Mouse (Mus musculus) liver, embryonic 16.5 days (tissue): ENCODE measurements around the gene Ky. TPM values are rescaled to one million over a fixed set of nuclear protein-coding genes. Genes with fewer than 3 reads are reported as not detected.

Experiments
- ATAC-seq: fragments of 200-750 bp; cut with Nextera tagmentation; 2 replicates; pipeline ENCODE4 v1.8.0; 2017; ENCODE audit warnings: low read depth, mild to moderate bottlenecking, moderate number of reproducible peaks, moderate library complexity
- H3K27ac ChIP-seq: fragments of 300-500 bp; sonication (generic); 2 replicates; pipeline ENCODE4 v1.5.1; 2014; ENCODE audit warnings: mild to moderate bottlenecking, low read length
- H3K27me3 ChIP-seq: fragments of 300-500 bp; sonication (generic); 2 replicates; pipeline ENCODE4 v1.6.1; 2014; ENCODE audit warnings: low read depth, low read length, mixed read lengths; ENCODE audit not compliant: control insufficient read depth, insufficient read depth
- H3K36me3 ChIP-seq: fragments of 300-500 bp; sonication (generic); 2 replicates; pipeline ENCODE4 v1.6.1; 2014; ENCODE audit warnings: mild to moderate bottlenecking; ENCODE audit not compliant: control insufficient read depth, insufficient read depth
- H3K4me1 ChIP-seq: fragments of 300-500 bp; sonication (generic); 2 replicates; pipeline ENCODE4 v1.6.1; 2014; ENCODE audit warnings: low read depth, low read length, mixed read lengths; ENCODE audit not compliant: control insufficient read depth
- H3K4me2 ChIP-seq: fragments of 300-500 bp; sonication (generic); 2 replicates; pipeline ENCODE4 v1.6.1; 2014; ENCODE audit warnings: low read depth, low read length, mixed read lengths
- H3K4me3 ChIP-seq: fragments of 300-500 bp; sonication (generic); 2 replicates; pipeline ENCODE4 v1.5.1; 2014; ENCODE audit warnings: low read depth, mild to moderate bottlenecking, low read length
- H3K9ac ChIP-seq: fragments of 300-500 bp; sonication (generic); 2 replicates; pipeline ENCODE4 v1.6.1; 2014; ENCODE audit warnings: low read depth, low read length
- H3K9me3 ChIP-seq: fragments of 300-500 bp; sonication (generic); replicated peaks from 2 replicates; pipeline ENCODE4 v1.6.1; 2016; ENCODE audit warnings: low read length; ENCODE audit not compliant: control insufficient read depth
- WGBS: fragments of 180-500 bp; shearing (Covaris S2); extraction: QIAGEN DNeasy Blood & Tissue Kit; methylation state at CpG from one replicate; pipeline ENCODE4 v1.1.7; 2014; ENCODE audit not compliant: insufficient replicate concordance; 5-methylcytosine and 5-hydroxymethylcytosine counted together
- polyA plus RNA-seq: library from polyadenylated mRNA; unstranded; fragments of >200 nt; fragmentation: Nextera tagmentation; extraction: Ambion mirVana; gene quantifications from 2 replicates; pipeline ENCODE4 v1.2.1, GENCODE M21; 2015

The Ky gene
- polyA plus RNA-seq, 1 experiment from 2014 or later, result 0.02 TPM

- ATAC-seq, result no peak
Measured at GRCm38 (mm10) chr9:102521396-102521795, 15.8 kb downstream of the Ky start.

DNA sequence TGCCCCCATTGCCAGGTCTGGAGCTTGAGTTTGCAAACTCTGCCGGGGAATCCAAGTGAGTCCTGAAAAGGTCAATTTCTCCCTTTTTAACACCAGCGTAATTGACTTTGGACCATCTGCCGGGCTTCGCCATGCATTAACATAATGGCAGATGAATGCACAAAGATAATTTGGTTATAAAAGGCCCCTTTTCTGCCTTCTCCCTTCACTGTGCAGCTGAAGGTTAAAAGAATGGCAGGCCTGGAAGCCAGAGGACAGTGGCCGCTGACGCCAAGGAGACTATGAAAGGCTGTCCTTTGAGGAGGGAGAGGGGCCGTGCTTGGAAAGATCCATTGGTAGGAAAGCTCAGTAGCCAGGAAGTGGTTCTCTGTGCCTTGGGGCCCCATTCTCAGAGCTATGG is 22.6 kb downstream of the Ky start:
- no peak overlapping the region for H3K4me3 ChIP-seq
- H3K9ac ChIP-seq, result no peak overlapping the region
- H3K27ac ChIP-seq, result no peak overlapping the region
- H3K4me2 ChIP-seq, result no peak overlapping the region
- ATAC-seq, result no peak
- no peaks in the 10 kb centered on the region for H3K27me3 ChIP-seq
- WGBS, result 78% methylated on average over 7 of the region's 7 CpGs
- H3K36me3 ChIP-seq, result no peaks in the 10 kb centered on the region
- no peaks in the 10 kb centered on the region for H3K4me1 ChIP-seq
- no peaks in the 10 kb centered on the region for H3K9me3 ChIP-seq

More at GRCm38 (mm10) chr9:102521396-102521795, 15.8 kb downstream of the Ky start:
- WGBS, result 21% methylated on average over 4 of the region's 4 CpGs
- Histone ChIP-seq H3K4me1 (no peaks in the 10 kb centered on the region), H3K4me3 (no peak overlapping the region), H3K27me3 (no peaks in the 10 kb centered on the region), H3K36me3 (no peaks in the 10 kb centered on the region), H3K27ac (no peak overlapping the region), H3K4me2 (no peak overlapping the region), H3K9me3 (no peaks in the 10 kb centered on the region), H3K9ac (no peak overlapping the region)

- H3K27me3 ChIP-seq, result no peaks in the 10 kb centered on the region
- no peak overlapping the region for H3K27ac ChIP-seq
- H3K4me3 ChIP-seq, result no peak overlapping the region
- H3K9me3 ChIP-seq, result no peaks in the 10 kb centered on the region
- WGBS, result 69% methylated on average over 7 of the region's 7 CpGs
- H3K4me1 ChIP-seq, result no peaks in the 10 kb centered on the region
- ATAC-seq, result no peak
- H3K36me3 ChIP-seq, result no peaks in the 10 kb centered on the region
- H3K9ac ChIP-seq, result no peak overlapping the region
- no peak overlapping the region for H3K4me2 ChIP-seq
Measured at GRCm38 (mm10) chr9:102528561-102528960, 23.0 kb downstream of the Ky start.

DNA sequence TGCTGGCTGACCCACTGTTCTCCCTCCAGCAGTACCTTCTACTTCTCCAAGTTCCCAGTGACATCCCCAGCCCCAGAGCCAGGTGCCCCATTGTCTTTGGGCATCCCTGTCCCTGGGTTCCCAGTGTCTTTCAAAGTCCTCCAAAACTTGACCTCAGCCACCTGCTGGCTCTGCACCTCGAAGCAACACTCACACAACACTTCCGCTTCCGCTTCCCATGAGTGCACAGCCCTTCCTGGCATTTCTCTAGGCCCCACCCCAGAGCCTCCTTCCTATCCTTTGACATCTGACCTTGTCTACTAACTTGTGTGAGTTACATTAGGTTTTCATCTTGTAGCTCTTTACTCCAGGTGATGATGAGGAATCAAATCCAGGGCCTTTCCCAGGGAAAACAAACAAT is 23.5 kb downstream of the Ky start:
- WGBS, result 39% methylated on average over 3 of the region's 3 CpGs
- no peak overlapping the region for H3K4me2 ChIP-seq
- H3K4me1 ChIP-seq, result no peaks in the 10 kb centered on the region
- H3K27ac ChIP-seq, result no peak overlapping the region
- H3K9me3 ChIP-seq, result no peaks in the 10 kb centered on the region
- no peaks in the 10 kb centered on the region for H3K27me3 ChIP-seq
- no peak for ATAC-seq
- no peaks in the 10 kb centered on the region for H3K36me3 ChIP-seq
- no peak overlapping the region for H3K9ac ChIP-seq
- no peak overlapping the region for H3K4me3 ChIP-seq

DNA sequence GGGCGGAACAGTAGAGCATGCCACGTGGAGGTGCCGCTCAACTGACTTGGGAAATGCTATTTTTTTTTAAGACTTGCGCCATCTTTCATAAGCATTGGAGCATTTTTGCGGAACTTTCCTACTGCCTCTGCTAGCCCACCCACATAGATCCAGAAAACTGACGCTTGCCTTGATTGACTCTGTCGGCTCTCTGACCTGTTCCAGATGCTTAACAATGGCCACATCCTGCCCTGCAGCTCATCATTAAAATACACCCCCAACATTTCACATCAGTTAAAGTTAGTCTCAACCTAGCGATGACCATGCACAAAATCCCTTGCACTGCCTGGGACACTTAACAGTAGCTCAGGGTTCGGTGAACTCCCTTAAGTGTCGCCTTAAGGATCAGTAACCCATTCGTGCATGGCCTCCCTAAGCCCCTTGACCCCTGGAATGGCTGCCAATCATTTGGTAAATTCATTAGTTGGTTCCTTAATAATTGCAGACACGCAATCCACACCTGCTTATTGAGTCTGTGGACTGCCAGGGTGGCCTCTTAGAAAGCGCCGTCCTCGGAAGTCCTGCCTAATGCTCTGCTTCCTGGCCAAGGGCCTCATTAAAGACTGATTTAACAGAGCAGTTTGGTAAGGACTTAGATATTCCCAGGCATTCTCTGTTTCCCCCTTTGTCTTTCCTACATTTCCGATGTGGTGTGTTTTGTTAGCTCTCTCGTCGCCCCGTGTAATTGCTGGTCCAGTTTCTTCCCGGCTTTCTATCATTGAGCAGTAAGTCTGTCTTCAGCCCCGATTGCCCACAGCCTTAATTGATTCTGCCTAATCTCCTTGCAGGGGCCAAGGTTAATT is 25.7 kb downstream of the Ky start:
- WGBS, result 67% methylated on average over 21 of the region's 21 CpGs
- no peak for ATAC-seq

DNA sequence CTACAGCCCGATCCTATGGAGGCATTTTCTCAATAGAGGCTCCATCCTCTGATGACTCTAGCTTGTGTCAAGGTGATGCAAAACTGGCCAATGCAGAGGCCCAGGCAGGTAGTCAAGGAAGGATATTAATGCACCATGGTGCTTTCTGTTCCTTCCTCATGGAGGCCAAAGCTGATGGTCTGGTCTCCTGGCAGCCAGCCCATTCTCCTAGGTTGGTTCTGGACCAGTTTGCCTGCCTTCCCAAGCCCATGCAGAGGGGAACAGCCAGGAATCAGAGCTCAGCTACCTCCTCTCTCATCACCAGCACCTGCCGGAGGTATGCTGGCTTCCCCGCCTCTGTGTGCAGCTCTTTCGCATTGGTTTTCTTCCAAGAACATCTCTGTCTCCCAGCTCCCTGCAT is 31.4 kb downstream of the Ky start:
- no peak overlapping the region for H3K27ac ChIP-seq
- ATAC-seq, result no peak
- no peak overlapping the region for H3K9ac ChIP-seq
- H3K4me2 ChIP-seq, result no peak overlapping the region
- H3K4me3 ChIP-seq, result no peak overlapping the region
- H3K9me3 ChIP-seq, result no peaks in the 10 kb centered on the region
- H3K36me3 ChIP-seq, result no peaks in the 10 kb centered on the region
- 61% methylated on average over 4 of the region's 4 CpGs for WGBS
- H3K4me1 ChIP-seq, result no peaks in the 10 kb centered on the region
- H3K27me3 ChIP-seq, result no peaks in the 10 kb centered on the region

More for the DNA sequence above, 25.7 kb downstream of the Ky start:
- H3K36me3 ChIP-seq, result no peaks in the 10 kb centered on the region
- no peak overlapping the region for H3K27ac ChIP-seq
- H3K4me2 ChIP-seq, result no peak overlapping the region
- H3K9me3 ChIP-seq, result no peaks in the 10 kb centered on the region
- no peak overlapping the region for H3K4me3 ChIP-seq
- no peak overlapping the region for H3K9ac ChIP-seq
- no peaks in the 10 kb centered on the region for H3K4me1 ChIP-seq
- H3K27me3 ChIP-seq, result no peaks in the 10 kb centered on the region

DNA sequence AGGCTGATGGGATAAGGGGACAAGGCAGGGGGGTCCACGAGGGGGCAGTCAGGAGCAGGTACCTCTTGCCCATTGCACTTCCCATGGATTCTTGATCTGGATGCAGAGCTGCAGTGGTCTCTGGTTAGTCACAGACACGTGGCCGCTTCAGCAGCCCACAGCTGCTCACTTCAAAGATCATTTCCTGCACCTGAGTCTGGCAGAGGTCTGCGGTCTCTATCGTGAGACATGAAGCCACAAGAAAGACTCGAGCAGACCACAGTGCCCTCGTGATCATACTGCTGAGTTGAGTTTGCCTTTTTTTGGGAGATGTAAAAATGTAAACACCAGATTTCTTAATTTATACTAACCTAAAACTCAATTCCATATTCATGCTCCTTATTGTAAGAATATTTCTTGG is 34.1 kb downstream of the Ky start:
- Histone ChIP-seq H3K27ac (no peak overlapping the region), H3K9ac (no peak overlapping the region), H3K36me3 (no peaks in the 10 kb centered on the region), H3K9me3 (no peaks in the 10 kb centered on the region), H3K4me1 (no peaks in the 10 kb centered on the region), H3K4me3 (no peak overlapping the region), H3K27me3 (peaks cover 4% of the 10 kb centered on the region), H3K4me2 (no peak overlapping the region)
- no peak for ATAC-seq
- 7% methylated on average over 7 of the region's 7 CpGs for WGBS

- 20% methylated on average over 10 of the region's 10 CpGs for WGBS
- Histone ChIP-seq H3K4me2 (no peak overlapping the region), H3K9me3 (no peaks in the 10 kb centered on the region), H3K4me3 (no peak overlapping the region), H3K27me3 (peaks cover 11% of the 10 kb centered on the region), H3K4me1 (no peaks in the 10 kb centered on the region), H3K27ac (no peak overlapping the region), H3K36me3 (no peaks in the 10 kb centered on the region), H3K9ac (no peak overlapping the region)
- ATAC-seq, result no peak
Measured at GRCm38 (mm10) chr9:102541666-102542065, 36.1 kb downstream of the Ky start.

GRCm38 (mm10) chr9:102542540-102542939 is 37.0 kb downstream of the Ky start:
- no peaks in the 10 kb centered on the region for H3K9me3 ChIP-seq
- WGBS, result 23% methylated on average over 8 of the region's 8 CpGs
- H3K4me2 ChIP-seq, result no peak overlapping the region
- H3K4me1 ChIP-seq, result no peaks in the 10 kb centered on the region
- no peaks in the 10 kb centered on the region for H3K36me3 ChIP-seq
- H3K9ac ChIP-seq, result no peak overlapping the region
- H3K4me3 ChIP-seq, result no peak overlapping the region
- ATAC-seq, result no peak
- no peak overlapping the region for H3K27ac ChIP-seq
- peaks cover 13% of the 10 kb centered on the region for H3K27me3 ChIP-seq
